Mouse (Mus musculus) adrenal gland, postnatal 36 days (tissue): ENCODE measurements around the gene Rnf222. TPM values are rescaled to one million over a fixed set of nuclear protein-coding genes. Genes with fewer than 3 reads are reported as not detected.

ENCODE experiments used
- DNase-seq, 2 experiments: peaks; one replicate each; pipeline ENCODE4 v3.0.0; 2021; ENCODE audit warnings: mixed read lengths in 1 of 2
- total RNA-seq, 2 experiments: library from RNA; stranded (reverse); gene quantifications; 2 replicates each; pipeline ENCODE4 v1.2.3; 2021

The Rnf222 gene
- total RNA-seq, 2 experiments from 2014 or later: 0.13 TPM; not detected in 1

GRCm38 (mm10) chr11:68890625-68891024 lies 2.3 kb downstream of the Rnf222 start:
- peak in 1 of 2 experiments; percentile 31 for DNase-seq

- no peak for DNase-seq
Observed at GRCm38 (mm10) chr11:68891823-68892222, 3.5 kb downstream of the Rnf222 start.

GRCm38 (mm10) chr11:68892233-68892832 lies 4.0 kb downstream of the Rnf222 start:
- DNase-seq: peak in 1 of 2 experiments; percentile 36

GRCm38 (mm10) chr11:68893911-68894464 lies 5.6 kb downstream of the Rnf222 start:
- no peak for DNase-seq

- DNase-seq: no peak
Observed at GRCm38 (mm10) chr11:68896247-68896646, 7.9 kb downstream of the Rnf222 start.

GRCm38 (mm10) chr11:68897120-68897519 lies 8.8 kb downstream of the Rnf222 start:
- DNase-seq: peak in 1 of 2 experiments; percentile 35

- DNase-seq: no peak
Observed at GRCm38 (mm10) chr11:68897838-68898237, 9.5 kb downstream of the Rnf222 start.

- DNase-seq: no peak
Observed at GRCm38 (mm10) chr11:68898790-68899189, 10.4 kb downstream of the Rnf222 start.

GRCm38 (mm10) chr11:68899815-68900214 lies 11.5 kb downstream of the Rnf222 start:
- no peak for DNase-seq

GRCm38 (mm10) chr11:68900519-68901350 lies 12.4 kb downstream of the Rnf222 start:
- DNase-seq: no peak

GRCm38 (mm10) chr11:68901351-68902046 lies 13.1 kb downstream of the Rnf222 start, which contains the start of gene Rpl26:
TSS of gene Rpl26 (plus strand) at chr11:68901583.
- DNase-seq: peak; percentile 97

- no peak for DNase-seq
Observed at GRCm38 (mm10) chr11:68902047-68902364, 13.7 kb downstream of the Rnf222 start.

GRCm38 (mm10) chr11:68902367-68902766 lies 14.0 kb downstream of the Rnf222 start:
- DNase-seq: no peak

- DNase-seq: no peak
Observed at GRCm38 (mm10) chr11:68902823-68903222, 14.5 kb downstream of the Rnf222 start.

- no peak for DNase-seq
Observed at GRCm38 (mm10) chr11:68903775-68904174, 15.4 kb downstream of the Rnf222 start.

- DNase-seq: peak; percentile 68 to 81
Observed at GRCm38 (mm10) chr11:68904375-68905137, 16.2 kb downstream of the Rnf222 start.

GRCm38 (mm10) chr11:68905138-68905531 lies 16.8 kb downstream of the Rnf222 start:
- no peak for DNase-seq

- DNase-seq: no peak
Observed at GRCm38 (mm10) chr11:68905665-68906460, 17.5 kb downstream of the Rnf222 start.

- DNase-seq: no peak
Observed at GRCm38 (mm10) chr11:68906461-68906790, 18.1 kb downstream of the Rnf222 start.

GRCm38 (mm10) chr11:68907251-68907650 lies 18.9 kb downstream of the Rnf222 start:
- DNase-seq: no peak

GRCm38 (mm10) chr11:68908846-68909503 lies 20.6 kb downstream of the Rnf222 start:
- DNase-seq: no peak
